Mouse (Mus musculus): ENCODE results near the gene Wdtc1.

Gene Wdtc1

GRCm38 (mm10) chr4:133353367-133354365 lies at the start of gene Wdtc1:
Wdtc1 (minus strand) TSS chr4:133353481.
- DNase-seq (ENCODE audit: low spot score in 2 of 2) = no peak

- DNase-seq (ENCODE audit: low spot score in 2 of 2) = no peak
These were observed 48.7 kb upstream of the Wdtc1 start for GRCm38 (mm10) chr4:133402011-133402410.

DNA sequence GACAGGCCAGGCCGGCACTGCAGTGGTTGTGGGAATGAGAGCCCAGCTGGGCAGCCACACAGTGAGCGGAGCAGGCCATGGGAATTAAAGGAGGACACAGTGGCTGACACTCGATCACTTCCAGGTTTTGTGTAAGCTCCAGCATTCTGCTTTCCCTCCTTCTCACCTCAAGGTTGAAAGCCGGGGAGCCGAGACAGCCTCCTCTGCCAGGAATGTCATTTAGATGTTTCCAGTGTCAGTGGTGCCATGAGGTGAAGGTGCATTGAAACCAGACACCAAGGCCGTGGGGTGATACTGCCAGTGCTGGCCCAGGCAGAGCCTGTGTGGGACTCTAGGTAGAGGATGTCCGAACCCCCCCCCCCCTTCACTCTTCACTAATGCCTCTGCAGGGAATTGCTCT lies 46.8 kb upstream of the Wdtc1 start:
- no peak for DNase-seq (ENCODE audit: low spot score in 2 of 2)

GRCm38 (mm10) chr4:133399509-133399908 lies 46.2 kb upstream of the Wdtc1 start:
- DNase-seq (ENCODE audit: low spot score in 2 of 2) = no peak

DNA sequence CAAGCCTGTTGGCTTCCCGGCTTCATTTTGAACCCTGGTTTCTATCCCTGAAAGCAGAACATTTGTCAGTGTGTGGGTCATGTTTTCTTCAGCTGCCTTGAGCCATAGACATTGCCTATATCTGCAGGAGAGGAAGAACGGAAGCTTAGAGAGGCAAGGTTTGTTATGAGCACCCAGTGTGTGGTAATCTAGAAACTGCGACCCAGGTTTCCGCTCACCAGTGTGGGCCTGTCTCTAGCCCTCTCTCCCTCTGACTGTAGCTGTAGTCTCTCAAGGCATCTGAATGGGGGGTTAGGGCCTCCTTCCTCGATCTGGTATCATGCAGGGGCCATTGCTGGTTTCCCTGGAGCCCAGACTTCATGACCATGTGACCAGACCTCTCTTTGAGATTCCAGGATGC lies 45.3 kb upstream of the Wdtc1 start:
- no peak for DNase-seq (ENCODE audit: low spot score in 2 of 2)

DNA sequence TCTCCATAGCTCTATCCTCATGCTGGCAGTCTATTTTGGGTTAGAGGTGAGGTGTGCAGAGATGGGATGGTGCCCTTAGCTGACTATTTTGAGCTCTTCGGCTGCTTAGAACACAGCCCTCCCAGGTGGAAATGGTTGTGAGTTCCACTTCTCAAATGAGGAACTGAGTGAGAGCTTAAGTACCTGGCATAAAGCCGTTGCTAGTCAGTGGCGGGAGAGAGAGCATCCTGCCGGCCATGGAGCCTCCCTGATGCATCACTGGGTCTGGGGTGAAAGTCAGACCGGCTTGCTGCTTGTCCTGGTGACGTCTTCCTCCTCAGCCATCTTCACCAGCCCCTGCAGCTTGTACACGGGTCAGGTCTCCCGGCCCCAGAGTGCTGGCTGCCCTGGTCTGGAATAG lies 44.7 kb upstream of the Wdtc1 start:
- no peak for DNase-seq (ENCODE audit: low spot score in 2 of 2)

GRCm38 (mm10) chr4:133397299-133397698 lies 44.0 kb upstream of the Wdtc1 start:
- DNase-seq (ENCODE audit: low spot score in 2 of 2) = no peak

GRCm38 (mm10) chr4:133396079-133396478 lies 42.8 kb upstream of the Wdtc1 start:
- no peak for DNase-seq (ENCODE audit: low spot score in 2 of 2)

- DNase-seq (ENCODE audit: low spot score in 2 of 2) = no peak
These were observed 41.8 kb upstream of the Wdtc1 start for GRCm38 (mm10) chr4:133394981-133395573.

GRCm38 (mm10) chr4:133391185-133392040 lies 38.1 kb upstream of the Wdtc1 start:
- DNase-seq (ENCODE audit: low spot score in 2 of 2) = no peak

GRCm38 (mm10) chr4:133390585-133390984 lies 37.3 kb upstream of the Wdtc1 start:
- no peak for DNase-seq (ENCODE audit: low spot score in 2 of 2)

- DNase-seq (ENCODE audit: low spot score in 2 of 2) = no peak
These were observed 36.8 kb upstream of the Wdtc1 start for GRCm38 (mm10) chr4:133390042-133390441.

DNA sequence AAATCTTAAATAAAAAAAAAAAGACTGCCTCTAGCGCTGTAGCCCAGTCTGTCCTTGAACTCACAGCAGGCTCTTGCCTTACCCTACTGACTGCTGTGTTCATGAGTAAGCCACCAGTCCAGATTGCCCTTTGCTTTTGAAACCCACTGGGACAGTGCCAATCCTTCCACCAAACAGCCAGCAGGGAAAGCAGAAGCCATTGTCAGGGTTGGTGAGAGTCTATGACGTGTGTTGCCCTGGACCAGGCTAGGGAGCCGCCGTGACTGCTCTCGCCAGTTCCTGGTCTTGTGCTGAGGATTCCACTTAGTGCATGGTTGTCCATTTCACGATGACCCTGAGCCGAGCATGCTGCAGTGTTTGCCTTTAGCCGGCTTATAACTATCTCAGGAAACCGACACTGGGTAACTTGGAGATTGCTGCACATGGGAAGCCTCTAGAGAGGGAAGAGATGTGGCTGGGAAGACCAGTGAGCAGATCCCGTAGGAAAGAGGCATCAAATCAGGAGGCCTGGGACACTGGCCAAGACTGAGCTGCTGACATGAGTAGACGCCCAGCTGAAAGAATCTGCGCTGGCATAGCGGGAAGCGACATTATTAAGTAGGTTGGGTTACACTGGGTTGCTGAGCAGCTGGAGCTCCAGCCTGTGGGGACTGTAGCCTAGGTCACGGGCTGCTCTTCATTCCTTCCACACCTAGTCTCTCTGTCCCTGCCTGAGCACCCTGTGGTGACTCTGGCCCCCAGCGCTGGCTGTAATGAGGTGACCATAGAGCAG lies 35.7 kb upstream of the Wdtc1 start:
- DNase-seq (ENCODE audit: low spot score in 2 of 2) = peak in 1 of 2 experiments; percentile 35

GRCm38 (mm10) chr4:133387053-133387452 lies 33.8 kb upstream of the Wdtc1 start:
- DNase-seq (ENCODE audit: low spot score in 2 of 2) = no peak

DNA sequence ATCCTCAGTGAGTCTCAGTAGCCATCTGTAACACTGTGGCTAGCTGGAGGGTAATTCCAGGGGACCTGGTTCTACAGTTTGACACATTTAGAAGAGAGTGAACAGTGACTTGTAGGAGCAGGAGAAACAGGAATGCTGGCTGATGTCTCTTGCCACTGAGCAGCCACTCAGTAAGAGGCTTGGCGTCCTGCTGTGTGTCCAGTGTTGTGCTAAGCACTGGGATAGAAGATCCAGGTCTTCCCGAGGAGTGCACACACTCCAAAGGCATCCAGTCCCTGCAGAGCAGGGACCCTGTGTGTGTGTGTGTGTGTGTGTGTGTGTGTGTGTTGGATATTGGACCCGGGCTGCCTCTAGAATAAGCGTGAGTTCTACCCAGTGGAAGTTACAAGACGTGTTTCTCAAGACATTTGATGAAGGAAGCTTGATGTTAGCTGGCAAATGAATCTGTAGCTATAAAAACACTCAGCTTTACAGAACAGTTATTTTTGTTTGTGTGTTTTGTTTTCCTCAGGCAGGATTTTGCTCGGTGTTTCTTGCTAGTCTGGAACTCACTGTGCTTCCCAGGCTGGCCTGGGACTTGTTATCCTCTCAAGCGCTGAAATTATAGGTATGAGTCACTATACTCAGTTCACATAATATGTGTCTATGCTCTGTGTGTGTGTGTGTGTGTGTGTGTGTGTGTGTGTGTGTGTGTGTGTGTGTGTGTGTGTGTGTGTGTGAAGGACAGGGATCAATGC lies 32.9 kb upstream of the Wdtc1 start:
- no peak for DNase-seq (ENCODE audit: low spot score in 2 of 2)

GRCm38 (mm10) chr4:133381141-133381540 lies 27.9 kb upstream of the Wdtc1 start:
- DNase-seq (ENCODE audit: low spot score in 2 of 2) = no peak

DNA sequence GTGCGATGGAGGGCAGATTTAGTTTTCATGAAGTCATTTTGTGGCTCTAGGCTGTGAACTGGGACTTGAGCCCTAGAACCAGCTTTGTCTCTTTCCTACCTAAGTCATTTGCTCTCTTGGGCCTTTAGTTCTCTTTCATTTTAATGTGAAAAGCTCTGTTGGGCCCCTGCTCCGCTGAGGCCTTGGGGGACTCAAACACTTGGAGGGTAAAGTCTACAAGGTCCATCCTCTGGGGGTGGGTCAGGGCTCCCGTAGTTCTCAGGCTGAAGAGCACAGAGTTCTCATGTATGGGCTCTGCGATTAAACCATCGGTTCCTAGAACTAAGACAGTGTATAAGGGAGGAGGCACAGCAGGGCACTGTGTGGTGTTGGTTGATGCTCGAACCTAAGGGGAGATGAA lies 27.3 kb upstream of the Wdtc1 start:
- no peak for DNase-seq (ENCODE audit: low spot score in 2 of 2)

DNA sequence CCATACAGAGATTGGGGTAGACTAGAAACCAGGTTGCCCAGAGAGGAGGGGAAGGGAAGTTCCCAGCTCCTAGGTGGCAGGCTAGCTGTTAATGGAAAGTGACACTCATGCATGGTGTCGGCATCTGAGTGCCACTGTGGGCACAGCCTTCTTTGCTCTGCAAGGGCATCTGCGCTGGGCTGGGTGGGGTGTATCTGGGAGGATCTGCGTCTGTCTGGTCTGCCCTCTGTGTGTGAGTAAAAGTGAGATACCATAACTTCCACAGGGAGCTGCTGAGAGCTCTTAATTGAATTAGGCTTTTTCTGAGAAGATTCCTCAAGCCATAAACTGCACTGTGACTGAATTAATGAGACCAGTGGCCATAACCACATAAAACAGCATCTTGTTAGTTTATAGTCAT lies 26.6 kb upstream of the Wdtc1 start:
- no peak for DNase-seq (ENCODE audit: low spot score in 2 of 2)

DNA sequence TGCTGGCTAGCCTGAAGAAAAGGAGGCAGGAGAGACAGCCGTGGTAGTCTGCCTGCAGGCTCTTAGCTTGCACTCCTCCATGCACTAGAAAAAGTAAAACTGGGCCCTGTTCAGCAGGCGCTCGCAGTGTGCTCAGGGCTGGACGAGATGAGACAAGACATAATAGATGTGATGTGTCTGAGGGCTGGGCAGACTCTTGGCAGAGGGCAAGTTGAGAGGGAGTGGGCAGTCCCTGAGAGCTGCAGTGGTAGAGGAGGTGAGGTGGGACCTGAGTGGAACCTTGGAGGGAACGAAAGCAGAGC lies 25.7 kb upstream of the Wdtc1 start:
- no peak for DNase-seq (ENCODE audit: low spot score in 2 of 2)

- DNase-seq (ENCODE audit: low spot score in 2 of 2) = no peak
These were observed 25.2 kb upstream of the Wdtc1 start for GRCm38 (mm10) chr4:133378236-133379045.

Measured in cerebellum, postnatal 4 days (tissue).